Mouse (Mus musculus): Measurements from ENCODE around the gene Ngb.

DNA sequence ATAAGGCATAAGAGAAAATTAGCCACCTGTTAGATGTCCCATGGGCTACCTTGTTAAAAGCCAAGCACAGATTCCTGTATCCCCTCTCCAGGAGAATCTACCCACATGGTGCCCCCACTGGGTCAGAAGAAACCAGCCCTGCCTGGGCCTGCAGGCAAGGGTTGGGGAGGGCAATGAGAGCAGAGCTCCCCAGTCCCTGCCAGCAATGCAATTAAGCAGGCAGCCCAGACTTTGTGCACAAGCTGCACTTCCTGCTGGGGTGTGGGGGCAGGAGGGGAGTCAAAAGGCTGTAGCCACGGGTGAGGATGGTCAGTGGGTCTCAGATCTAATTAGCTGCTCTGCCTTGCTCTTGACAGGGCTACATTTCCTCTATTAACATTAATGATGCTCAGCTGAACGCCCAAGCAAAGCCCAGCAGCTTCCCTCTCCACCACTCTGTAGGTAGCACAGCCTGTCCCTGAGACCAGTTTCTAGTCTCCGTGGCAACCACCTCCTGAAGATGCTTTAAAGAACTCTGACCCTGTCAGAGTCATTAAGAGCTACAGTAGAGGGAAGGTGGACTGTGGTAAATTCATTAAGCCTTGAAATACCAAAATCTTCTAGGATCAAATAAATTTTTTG lies 5.1 kb upstream of the Ngb start:
- TF ChIP-seq POLR2A (IDR thresholded peaks at IDR 0.05; ENCODE audit: control insufficient read depth, extremely low read depth, insufficient read depth, low read length, poor library complexity) (no peak), CTCF (IDR thresholded peaks at IDR 0.05; ENCODE audit: borderline replicate concordance, control insufficient read depth, extremely low read depth, insufficient read depth, low read length, poor library complexity) (no peak)
